Mouse (Mus musculus) neural tube, embryonic 14.5 days (tissue): Measurements from ENCODE around the gene Gna15. TPM values are rescaled to one million over a fixed set of nuclear protein-coding genes. Genes with fewer than 3 reads are reported as not detected.

Source experiments
- ATAC-seq: fragments of 200-750 bp; cut with Nextera tagmentation; 2 replicates; pipeline ENCODE4 v1.8.0; 2017; ENCODE audit warnings: low read depth, mild to moderate bottlenecking, moderate TSS enrichment, moderate library complexity
- H3K27ac ChIP-seq: fragments of 300-500 bp; sonication (generic); 2 replicates; pipeline ENCODE4 v1.5.1; 2014; ENCODE audit warnings: low read depth, mild to moderate bottlenecking, control low read depth, low read length, moderate library complexity, mixed read lengths
- H3K27me3 ChIP-seq: fragments of 300-500 bp; sonication (generic); 2 replicates; pipeline ENCODE4 v1.6.1; 2014; ENCODE audit warnings: low read length; ENCODE audit not compliant: control insufficient read depth, insufficient read depth
- H3K36me3 ChIP-seq: fragments of 300-500 bp; sonication (generic); 2 replicates; pipeline ENCODE4 v1.6.1; 2014; ENCODE audit warnings: low read length, mixed read lengths; ENCODE audit not compliant: control insufficient read depth, insufficient read depth
- H3K4me1 ChIP-seq: fragments of 300-500 bp; sonication (generic); 2 replicates; pipeline ENCODE4 v1.6.1; 2014; ENCODE audit warnings: low read length; ENCODE audit not compliant: control insufficient read depth, insufficient read depth
- H3K4me2 ChIP-seq: fragments of 300-500 bp; sonication (generic); 2 replicates; pipeline ENCODE4 v1.6.1; 2014; ENCODE audit warnings: mild to moderate bottlenecking, low read depth, low read length, control low read depth
- H3K4me3 ChIP-seq: fragments of 300-500 bp; sonication (generic); 2 replicates; pipeline ENCODE4 v1.5.1; 2014; ENCODE audit warnings: low read depth, low read length, control low read depth, mixed read lengths
- H3K9ac ChIP-seq: fragments of 300-500 bp; sonication (generic); replicated peaks from 2 replicates; pipeline ENCODE4 v1.6.1; 2014; ENCODE audit warnings: low read depth, mild to moderate bottlenecking, control low read depth, low read length, mixed read lengths
- H3K9me3 ChIP-seq: fragments of 300-500 bp; sonication (generic); 2 replicates; pipeline ENCODE4 v1.6.1; 2016; ENCODE audit warnings: low read length; ENCODE audit not compliant: control insufficient read depth
- WGBS: fragments of 180-500 bp; shearing (Covaris S2); extraction: QIAGEN DNeasy Blood & Tissue Kit; methylation state at CpG from one replicate; pipeline ENCODE4 v1.1.7; 2014; 5-methylcytosine and 5-hydroxymethylcytosine counted together
- polyA plus RNA-seq: library from polyadenylated mRNA; unstranded; fragments of >200 nt; fragmentation: Nextera tagmentation; extraction: Ambion mirVana; gene quantifications from 2 replicates; pipeline ENCODE4 v1.2.1, GENCODE M21; 2014

Gene Gna15
- polyA plus RNA-seq, 1 experiment from 2014 or later, result 0.40 TPM

DNA sequence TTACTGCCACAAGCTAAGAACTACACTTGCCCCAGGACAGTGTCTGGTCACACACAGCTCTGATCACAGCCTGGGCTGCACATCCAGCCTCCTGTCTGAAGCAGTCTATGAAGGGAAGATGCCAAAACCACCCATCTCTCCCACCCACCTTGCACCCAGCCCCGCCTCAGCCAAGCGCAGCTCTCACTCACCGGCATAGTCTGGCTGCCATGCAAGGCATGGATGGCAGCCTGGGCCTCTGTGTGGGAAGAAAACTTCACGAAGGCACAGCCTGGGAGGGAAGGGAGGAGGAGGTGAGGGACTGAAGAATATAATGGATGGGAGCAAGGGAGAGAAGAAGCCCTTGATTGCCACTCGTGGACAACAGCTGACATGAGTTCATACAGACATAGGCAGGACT lies 54.8 kb downstream of the Gna15 start:
- Histone ChIP-seq H3K9ac (no peak overlapping the region), H3K36me3 (peaks cover 16% of the 10 kb centered on the region), H3K27me3 (peaks cover 4% of the 10 kb centered on the region; the same call in 1 of the 2 replicates), H3K4me2 (no peak overlapping the region), H3K4me1 (peaks cover 9% of the 10 kb centered on the region; the same call in 1 of the 2 replicates), H3K27ac (no peak overlapping the region), H3K9me3 (no peaks in the 10 kb centered on the region), H3K4me3 (no peak overlapping the region)
- no peak for ATAC-seq
- WGBS, result 84% methylated on average over 5 of the region's 5 CpGs

DNA sequence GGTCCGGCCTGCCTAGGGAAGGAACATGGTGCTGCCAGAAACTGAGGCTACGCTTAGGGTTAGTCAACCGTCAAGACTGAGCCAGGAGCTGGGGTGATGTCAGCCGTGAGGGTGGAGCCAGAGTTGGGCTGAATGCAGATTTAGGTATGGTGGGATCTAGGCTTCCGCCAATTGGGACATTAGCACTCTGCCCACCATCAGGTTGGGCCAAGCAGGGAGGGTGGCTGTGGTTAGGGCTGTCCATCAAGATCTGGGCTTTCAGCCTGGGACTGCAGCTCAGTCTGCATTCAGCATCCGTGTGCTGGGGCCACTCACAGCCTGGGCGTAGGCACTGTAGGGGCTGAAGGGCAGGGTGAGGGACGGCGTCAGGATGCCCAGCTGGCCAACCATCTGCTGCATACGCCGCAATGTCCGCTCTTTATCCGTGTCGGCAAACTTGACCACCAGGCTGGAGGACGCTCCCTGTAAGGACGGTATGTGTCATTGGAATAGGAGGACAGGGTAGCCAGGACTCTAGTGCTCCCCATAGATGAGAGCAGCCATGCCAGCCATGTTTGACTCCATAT lies 56.3 kb downstream of the Gna15 start:
- peaks cover 17% of the 10 kb centered on the region for H3K27me3 ChIP-seq
- ATAC-seq, result no peak
- no peak overlapping the region for H3K9ac ChIP-seq
- 90% methylated on average over 16 of the region's 16 CpGs for WGBS
- no peaks in the 10 kb centered on the region for H3K9me3 ChIP-seq
- no peak overlapping the region for H3K4me3 ChIP-seq
- no peak overlapping the region for H3K4me2 ChIP-seq
- peaks cover 16% of the 10 kb centered on the region for H3K36me3 ChIP-seq
- H3K27ac ChIP-seq, result no peak overlapping the region
- H3K4me1 ChIP-seq, result peaks cover 5% of the 10 kb centered on the region; the same call in 1 of the 2 replicates

DNA sequence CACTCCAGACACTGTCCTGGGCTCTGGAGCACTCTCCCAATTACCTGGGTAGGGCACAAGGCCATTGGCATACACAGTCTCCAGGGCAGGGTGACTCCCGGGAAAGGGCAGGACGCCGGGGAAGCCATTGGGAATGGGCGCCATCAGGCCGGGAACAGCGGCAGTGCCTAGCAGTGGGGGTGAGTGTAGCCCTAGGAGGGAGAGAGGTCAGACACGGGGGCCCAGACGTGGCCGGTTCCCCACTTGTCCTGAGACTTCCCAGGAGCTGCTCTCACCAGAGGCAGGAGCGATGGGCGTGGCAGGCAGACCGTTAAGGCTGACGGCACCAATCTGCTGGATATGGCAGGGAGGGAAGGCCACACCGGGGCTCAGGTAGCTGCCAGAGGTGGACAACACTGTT lies 57.1 kb downstream of the Gna15 start:
- Histone ChIP-seq H3K27me3 (peaks cover 26% of the 10 kb centered on the region), H3K36me3 (peaks cover 22% of the 10 kb centered on the region), H3K9me3 (no peaks in the 10 kb centered on the region), H3K9ac (no peak overlapping the region), H3K4me3 (no peak overlapping the region), H3K4me1 (0 out of 2 replicates have a peak, but pooled peaks cover 3% of the 10 kb centered on the region), H3K27ac (no peak overlapping the region), H3K4me2 (no peak overlapping the region)
- ATAC-seq, result no peak
- 59% methylated on average over 14 of the region's 14 CpGs for WGBS

DNA sequence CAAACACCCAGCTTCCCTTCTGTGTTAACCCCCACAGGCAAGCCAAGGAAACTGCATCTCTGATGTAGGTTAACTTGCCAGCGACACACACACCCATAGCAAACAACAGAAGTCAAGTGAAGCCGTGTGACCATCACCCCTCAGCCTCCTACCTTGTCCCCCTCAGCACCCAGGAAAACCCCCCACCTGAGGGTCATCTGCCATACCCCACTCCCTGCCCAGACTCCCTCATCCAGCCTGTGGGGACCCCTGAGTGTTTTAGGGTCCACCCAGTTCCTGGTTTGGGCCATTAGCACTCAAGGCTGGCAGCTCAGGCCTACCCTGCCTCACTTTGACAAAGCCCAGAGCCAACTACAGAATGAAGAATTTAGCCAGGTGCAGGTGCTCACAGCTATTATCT lies 58.0 kb downstream of the Gna15 start:
- Histone ChIP-seq H3K27ac (no peak overlapping the region), H3K36me3 (peaks cover 23% of the 10 kb centered on the region), H3K4me2 (no peak overlapping the region), H3K4me1 (0 out of 2 replicates have a peak, but pooled peaks cover 3% of the 10 kb centered on the region), H3K9me3 (no peaks in the 10 kb centered on the region), H3K9ac (no peak overlapping the region), H3K4me3 (no peak overlapping the region), H3K27me3 (peaks cover 29% of the 10 kb centered on the region)
- WGBS, result 77% methylated on average over 2 of the region's 2 CpGs
- no peak for ATAC-seq

DNA sequence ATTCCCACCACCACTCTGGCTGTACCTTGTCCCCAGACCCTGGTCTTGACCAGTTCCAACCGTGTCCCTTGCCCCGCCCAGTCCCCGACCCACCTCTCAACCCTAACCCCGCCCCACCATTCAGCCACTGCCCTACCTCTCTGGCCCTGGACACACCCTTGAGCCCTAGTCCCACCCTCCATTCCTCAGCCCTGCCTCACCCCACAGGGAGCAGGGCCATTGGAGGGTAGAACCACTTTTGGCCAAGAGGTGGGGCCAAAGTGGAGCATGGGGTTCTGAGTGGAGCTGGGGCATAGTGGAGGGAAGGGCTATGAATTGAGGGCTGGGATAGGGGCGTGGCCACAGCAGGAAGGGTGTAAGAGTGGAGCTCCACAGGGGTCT lies 58.8 kb downstream of the Gna15 start:
- Histone ChIP-seq H3K27me3 (peaks cover 33% of the 10 kb centered on the region), H3K27ac (no peak overlapping the region), H3K36me3 (peaks cover 23% of the 10 kb centered on the region), H3K4me3 (no peak overlapping the region), H3K9me3 (no peaks in the 10 kb centered on the region), H3K4me2 (no peak overlapping the region), H3K4me1 (0 out of 2 replicates have a peak, but pooled peaks cover 3% of the 10 kb centered on the region), H3K9ac (no peak overlapping the region)
- peak; percentile 6; the same call in 1 of the 2 replicates for ATAC-seq
- WGBS, result 2% methylated on average over 5 of the region's 5 CpGs

DNA sequence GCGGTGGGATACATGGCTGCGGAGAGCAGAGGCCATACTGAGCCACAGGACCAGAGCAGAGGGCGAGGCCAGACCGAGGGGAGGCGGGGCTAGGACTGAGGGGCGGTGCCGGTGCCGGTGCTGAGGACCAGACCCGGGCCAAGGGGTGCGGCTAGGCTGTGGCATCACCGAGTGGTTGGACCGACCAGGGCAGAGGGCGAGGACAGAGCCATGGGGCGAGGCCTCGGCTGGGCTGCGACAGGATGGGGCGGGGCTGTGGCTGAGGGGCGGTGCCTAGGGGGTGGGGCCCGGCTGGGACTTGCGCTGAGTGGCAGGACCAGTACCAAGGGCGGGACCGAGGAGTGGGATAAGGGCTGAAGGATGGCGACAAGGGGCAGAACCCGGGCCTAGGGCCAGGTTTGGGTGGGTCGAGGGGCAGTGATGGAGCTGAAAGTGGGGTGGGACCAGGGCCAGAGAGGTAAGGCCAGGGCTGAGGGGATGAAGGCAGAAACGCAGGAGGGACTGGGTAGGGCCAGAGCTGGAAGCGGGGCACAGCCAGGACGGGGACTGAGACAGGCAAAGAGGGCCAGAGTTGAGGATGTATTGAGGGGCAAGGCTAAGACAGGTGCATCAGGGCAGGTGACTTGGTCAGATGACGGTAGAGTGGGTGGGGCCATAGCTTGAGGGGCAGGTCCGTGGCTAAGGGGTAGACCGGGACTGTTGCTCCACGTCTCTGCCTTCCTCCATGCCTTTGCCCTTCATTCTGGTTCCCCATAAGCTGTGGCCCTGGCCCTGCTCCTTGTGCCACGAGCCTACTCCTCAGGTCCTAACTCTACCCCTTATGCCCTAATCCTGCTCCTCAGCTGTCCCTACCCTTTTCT lies 59.4 kb downstream of the Gna15 start:
- Histone ChIP-seq H3K27ac (no peak overlapping the region), H3K4me2 (peak overlapping the region; percentile 42), H3K4me3 (peak overlapping the region; percentile 18; the same call in 1 of the 2 replicates), H3K9me3 (no peaks in the 10 kb centered on the region), H3K4me1 (0 out of 2 replicates have a peak, but pooled peaks cover 3% of the 10 kb centered on the region), H3K27me3 (peaks cover 33% of the 10 kb centered on the region), H3K36me3 (peaks cover 23% of the 10 kb centered on the region), H3K9ac (0 out of 2 replicates have a peak overlapping the region, but pooled peaks have one; percentile 7)
- 3% methylated on average over 32 of the region's 33 CpGs for WGBS
- peak; percentile 73 for ATAC-seq

DNA sequence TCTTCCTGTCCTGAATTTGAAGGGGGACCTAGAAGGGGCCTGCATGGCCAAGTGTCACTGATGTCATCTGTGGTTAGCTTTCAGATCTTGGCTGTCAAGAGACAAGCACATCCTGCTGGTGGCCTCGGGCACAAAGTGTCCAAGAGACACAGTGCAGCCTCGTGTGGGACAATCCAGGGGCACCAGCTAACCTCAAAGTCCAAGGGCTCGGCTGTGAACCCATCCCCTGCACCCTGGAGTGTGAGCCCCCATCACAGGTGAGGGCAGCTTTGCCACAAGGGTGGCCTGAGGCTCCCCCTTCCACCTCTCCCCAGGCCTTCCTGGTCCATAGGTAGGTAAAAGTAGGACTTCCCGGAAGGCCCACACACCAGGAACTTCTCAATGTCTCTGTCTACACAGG lies 60.5 kb downstream of the Gna15 start:
- no peak overlapping the region for H3K9ac ChIP-seq
- 0 out of 2 replicates have a peak, but pooled peaks cover 3% of the 10 kb centered on the region for H3K4me1 ChIP-seq
- H3K4me3 ChIP-seq, result no peak overlapping the region
- no peak overlapping the region for H3K27ac ChIP-seq
- peaks cover 33% of the 10 kb centered on the region for H3K27me3 ChIP-seq
- WGBS, result 74% methylated on average over 4 of the region's 4 CpGs
- ATAC-seq, result no peak
- H3K9me3 ChIP-seq, result no peaks in the 10 kb centered on the region
- no peak overlapping the region for H3K4me2 ChIP-seq
- H3K36me3 ChIP-seq, result peaks cover 23% of the 10 kb centered on the region

DNA sequence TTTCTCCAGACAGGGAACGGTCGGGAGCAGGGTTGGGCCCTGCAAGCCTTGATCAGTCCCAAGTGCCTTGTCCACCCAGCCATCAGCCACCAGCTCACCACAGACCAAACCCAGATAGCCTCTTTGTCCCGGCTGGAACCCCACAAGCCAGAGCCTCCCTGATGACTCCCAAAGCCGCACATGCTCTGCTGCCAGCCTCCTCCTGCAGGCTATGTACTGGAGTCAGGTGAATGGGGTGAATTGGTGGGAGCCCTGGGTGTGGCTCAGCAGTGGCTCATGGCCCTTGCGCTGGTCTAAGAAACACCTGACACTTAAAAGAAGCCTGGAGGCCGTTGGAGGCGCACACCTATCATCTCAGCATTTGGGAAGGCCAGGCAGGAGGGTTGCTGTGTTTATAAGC lies 61.1 kb downstream of the Gna15 start:
- no peak overlapping the region for H3K4me2 ChIP-seq
- no peak overlapping the region for H3K27ac ChIP-seq
- ATAC-seq, result no peak
- H3K9me3 ChIP-seq, result no peaks in the 10 kb centered on the region
- no peak overlapping the region for H3K9ac ChIP-seq
- peaks cover 33% of the 10 kb centered on the region for H3K27me3 ChIP-seq
- peaks cover 21% of the 10 kb centered on the region for H3K36me3 ChIP-seq
- no peak overlapping the region for H3K4me3 ChIP-seq
- WGBS, result 76% methylated on average over 7 of the region's 7 CpGs
- 0 out of 2 replicates have a peak, but pooled peaks cover 3% of the 10 kb centered on the region for H3K4me1 ChIP-seq

DNA sequence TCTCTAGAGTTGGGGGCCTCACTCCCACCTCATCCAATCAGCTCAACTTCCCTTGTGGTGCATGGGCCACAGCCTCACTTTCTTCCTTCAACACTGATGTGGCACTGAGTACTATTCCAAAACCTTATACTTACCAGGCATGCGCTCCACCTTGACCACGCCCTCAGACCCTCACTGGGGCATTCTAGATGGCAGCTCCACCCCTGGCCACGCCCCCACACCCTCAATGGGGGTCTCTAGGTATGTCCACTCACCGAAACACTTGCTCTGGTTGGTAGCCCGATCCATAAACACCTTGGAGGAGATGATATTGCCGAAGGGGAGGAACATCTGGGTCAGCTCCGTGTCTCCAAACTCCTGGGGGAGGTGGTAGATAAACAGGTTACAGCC lies 61.6 kb downstream of the Gna15 start:
- WGBS, result 40% methylated on average over 7 of the region's 7 CpGs
- H3K4me2 ChIP-seq, result no peak overlapping the region
- 0 out of 2 replicates have a peak, but pooled peaks cover 3% of the 10 kb centered on the region for H3K4me1 ChIP-seq
- peaks cover 16% of the 10 kb centered on the region for H3K36me3 ChIP-seq
- H3K27me3 ChIP-seq, result peaks cover 36% of the 10 kb centered on the region
- no peaks in the 10 kb centered on the region for H3K9me3 ChIP-seq
- ATAC-seq, result no peak
- H3K4me3 ChIP-seq, result no peak overlapping the region
- no peak overlapping the region for H3K27ac ChIP-seq
- H3K9ac ChIP-seq, result no peak overlapping the region
